Mouse (Mus musculus): ENCODE measurements at regions not wholly inside any gene's neighbourhood (a gene's known extent, or its start where the extent isn't known, plus 50 kb on each side); places are given as distances from the start of the nearest gene placed in this dataset.

DNA sequence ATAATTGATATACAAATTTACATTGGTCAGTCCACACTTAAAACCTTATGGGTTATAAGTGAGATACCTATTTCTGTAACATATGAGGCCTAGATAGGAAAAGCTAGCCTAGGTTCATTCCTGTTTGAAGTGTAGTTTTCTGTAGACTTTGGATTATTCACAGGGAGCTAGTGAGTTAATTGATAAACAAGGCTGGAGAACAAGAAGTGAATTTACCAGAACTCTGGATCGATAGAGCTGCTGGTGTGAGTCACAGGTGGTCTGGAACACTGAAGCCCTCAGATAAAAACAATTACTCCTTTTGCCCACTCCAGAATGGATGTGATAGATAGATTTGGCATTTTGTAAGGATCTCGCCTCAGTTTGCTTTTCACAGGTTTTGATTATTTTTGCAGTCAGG is 62.0 kb upstream of the Rtl1 start:
- DNase-seq (ENCODE audit: extremely low spot score, low spot score): no peak
- H3K9me3 ChIP-seq: no peaks in the 10 kb centered on the region
- H3K4me1 ChIP-seq: no peaks in the 10 kb centered on the region
- H3K27me3 ChIP-seq (ENCODE audit: poor library complexity, severe bottlenecking): no peaks in the 10 kb centered on the region
- no peak overlapping the region for H3K4me3 ChIP-seq
- H3K27ac ChIP-seq: no peak overlapping the region
- WGBS: 85% methylated on average over 2 of the region's 2 CpGs
- H3K36me3 ChIP-seq (replicated peaks): peaks cover 86% of the 10 kb centered on the region

DNA sequence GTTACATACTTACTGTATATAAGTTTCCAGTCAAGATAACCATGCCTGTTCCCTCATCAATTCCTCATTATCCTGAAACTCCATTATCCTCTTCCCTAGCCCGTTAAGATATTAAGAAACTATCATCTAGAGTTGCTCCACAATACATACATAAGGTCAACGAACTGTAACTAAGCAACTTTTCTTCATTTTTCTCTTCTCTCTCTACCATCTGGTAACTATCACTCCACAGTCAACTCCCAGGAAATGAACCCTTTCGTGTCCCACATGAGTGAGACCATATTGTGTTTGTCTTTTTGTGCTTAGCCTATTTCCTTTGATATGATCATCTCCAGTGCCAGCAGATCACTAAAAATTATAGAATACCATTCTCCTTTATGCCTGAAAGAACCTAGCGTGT is 74.6 kb upstream of the Rtl1 start:
- Histone ChIP-seq H3K4me1 (no peaks in the 10 kb centered on the region), H3K27ac (no peak overlapping the region), H3K27me3 (ENCODE audit: poor library complexity, severe bottlenecking) (no peaks in the 10 kb centered on the region), H3K4me3 (no peak overlapping the region), H3K36me3 (replicated peaks) (peaks cover 84% of the 10 kb centered on the region), H3K9me3 (no peaks in the 10 kb centered on the region)
- WGBS: 89% methylated on average over 4 of the region's 4 CpGs
- no peak for DNase-seq (ENCODE audit: extremely low spot score, low spot score)

DNA sequence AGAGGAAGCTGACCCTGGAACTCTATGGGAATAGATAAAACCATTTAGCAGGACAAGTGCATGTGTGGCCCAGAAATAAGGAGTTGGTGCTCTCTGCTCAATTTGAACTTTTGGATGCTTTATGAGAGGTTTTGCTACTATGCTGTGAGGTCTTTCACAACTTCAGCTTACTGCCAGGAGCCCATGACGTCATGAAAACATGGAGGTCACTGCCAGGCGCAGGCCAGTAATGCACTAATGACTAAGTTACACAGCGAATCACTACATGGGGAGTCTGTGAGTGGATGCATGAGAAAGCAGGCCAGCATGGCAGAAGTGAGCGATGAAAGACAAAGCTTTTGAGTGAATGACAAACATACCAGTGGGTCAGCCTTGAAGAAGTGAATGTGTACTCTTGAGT is 93.9 kb upstream of the Rtl1 start:
- Histone ChIP-seq H3K4me3 (no peak overlapping the region), H3K36me3 (replicated peaks) (peaks cover 97% of the 10 kb centered on the region), H3K27ac (no peak overlapping the region), H3K4me1 (no peaks in the 10 kb centered on the region), H3K27me3 (ENCODE audit: poor library complexity, severe bottlenecking) (no peaks in the 10 kb centered on the region), H3K9me3 (no peaks in the 10 kb centered on the region)
- WGBS: 93% methylated on average over 4 of the region's 4 CpGs
- DNase-seq (ENCODE audit: extremely low spot score, low spot score): no peak

DNA sequence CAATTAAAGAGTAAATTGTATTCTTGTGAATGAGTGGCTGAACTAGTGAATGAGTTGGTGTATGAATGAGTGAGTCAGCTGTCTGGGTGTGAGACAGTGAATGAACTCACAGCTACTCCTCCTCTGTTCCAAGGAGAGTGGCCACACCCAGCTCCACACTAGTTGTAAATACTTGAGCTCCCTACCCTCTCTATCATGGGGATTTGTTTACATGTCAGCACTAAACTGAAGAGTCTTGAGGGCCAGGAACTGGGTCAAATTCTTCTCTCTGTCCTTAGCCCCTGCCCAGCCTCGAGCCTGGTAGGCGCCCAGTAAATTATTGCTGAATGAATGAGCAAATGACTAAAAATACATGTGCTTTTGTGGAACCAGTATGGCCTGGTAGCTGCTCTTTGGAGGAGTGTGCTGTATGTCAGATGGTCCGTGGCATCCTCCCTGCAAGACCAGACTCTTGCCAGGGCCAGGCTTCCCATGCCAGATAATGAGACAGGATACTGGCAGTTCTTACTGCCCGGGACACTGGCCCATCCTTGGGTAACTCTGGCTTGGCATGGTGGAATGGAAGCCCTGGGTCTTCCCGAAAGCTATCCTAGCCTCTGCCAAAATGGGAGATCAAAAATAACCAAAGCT is 94.8 kb upstream of the Rtl1 start:
- DNase-seq (ENCODE audit: extremely low spot score, low spot score): no peak
- Histone ChIP-seq H3K36me3 (replicated peaks) (peaks cover 98% of the 10 kb centered on the region), H3K27me3 (ENCODE audit: poor library complexity, severe bottlenecking) (no peaks in the 10 kb centered on the region), H3K4me3 (no peak overlapping the region), H3K9me3 (no peaks in the 10 kb centered on the region), H3K27ac (no peak overlapping the region), H3K4me1 (no peaks in the 10 kb centered on the region)
- 91% methylated on average over 5 of the region's 5 CpGs for whole genome bisulfite sequencing

DNA sequence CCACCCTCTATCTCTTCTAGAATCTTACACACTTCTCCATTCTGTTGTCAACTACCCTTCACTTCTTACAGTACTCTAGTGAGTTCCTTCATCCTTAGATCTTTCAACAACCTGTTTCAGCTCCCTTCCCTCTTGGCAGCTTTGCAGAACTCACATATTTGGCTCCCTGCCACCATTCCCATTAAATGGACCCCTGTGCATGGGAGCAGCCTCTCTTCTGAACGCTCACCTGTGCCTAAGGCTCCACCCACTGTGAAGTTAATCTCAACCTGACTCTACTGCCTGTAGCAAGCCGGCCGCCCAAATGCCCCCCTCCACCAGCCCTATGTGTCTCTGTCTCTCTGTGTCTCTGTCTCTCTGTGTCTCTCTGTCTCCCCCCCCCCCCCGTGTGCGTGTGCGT is 106.7 kb upstream of the Rtl1 start:
- Histone ChIP-seq H3K27me3 (ENCODE audit: poor library complexity, severe bottlenecking) (no peaks in the 10 kb centered on the region), H3K36me3 (replicated peaks) (peaks cover 58% of the 10 kb centered on the region), H3K9me3 (no peaks in the 10 kb centered on the region), H3K4me3 (no peak overlapping the region), H3K27ac (no peak overlapping the region), H3K4me1 (no peaks in the 10 kb centered on the region)
- WGBS: 93% methylated on average over 6 of the region's 6 CpGs
- DNase-seq (ENCODE audit: extremely low spot score, low spot score): no peak

DNA sequence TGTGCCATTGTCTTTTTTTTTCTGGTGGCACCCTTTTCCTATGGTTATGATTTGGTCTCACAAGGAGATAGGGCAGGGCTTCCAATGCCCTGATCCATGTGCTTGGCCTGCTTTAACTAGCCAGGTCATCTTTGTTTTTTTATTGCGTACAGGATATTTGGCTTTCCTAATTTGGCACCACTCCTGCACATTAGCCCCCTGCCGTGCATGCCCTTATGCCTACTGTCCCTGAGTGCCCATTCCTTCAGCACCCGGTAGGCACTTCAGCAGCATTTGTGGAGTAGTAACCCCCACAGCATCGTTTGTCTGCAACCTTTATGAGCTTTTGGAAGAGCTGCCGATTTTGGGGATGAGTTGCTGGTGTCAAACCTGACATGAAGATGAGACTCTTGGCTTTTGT is 109.5 kb upstream of the Rtl1 start:
- H3K9me3 ChIP-seq: no peaks in the 10 kb centered on the region
- peaks cover 83% of the 10 kb centered on the region for H3K36me3 ChIP-seq (replicated peaks)
- WGBS: 95% methylated on average over 5 of the region's 5 CpGs
- no peak overlapping the region for H3K4me3 ChIP-seq
- H3K27me3 ChIP-seq (ENCODE audit: poor library complexity, severe bottlenecking): no peaks in the 10 kb centered on the region
- H3K27ac ChIP-seq: no peak overlapping the region
- no peak for DNase-seq (ENCODE audit: extremely low spot score, low spot score)
- H3K4me1 ChIP-seq: no peaks in the 10 kb centered on the region

DNA sequence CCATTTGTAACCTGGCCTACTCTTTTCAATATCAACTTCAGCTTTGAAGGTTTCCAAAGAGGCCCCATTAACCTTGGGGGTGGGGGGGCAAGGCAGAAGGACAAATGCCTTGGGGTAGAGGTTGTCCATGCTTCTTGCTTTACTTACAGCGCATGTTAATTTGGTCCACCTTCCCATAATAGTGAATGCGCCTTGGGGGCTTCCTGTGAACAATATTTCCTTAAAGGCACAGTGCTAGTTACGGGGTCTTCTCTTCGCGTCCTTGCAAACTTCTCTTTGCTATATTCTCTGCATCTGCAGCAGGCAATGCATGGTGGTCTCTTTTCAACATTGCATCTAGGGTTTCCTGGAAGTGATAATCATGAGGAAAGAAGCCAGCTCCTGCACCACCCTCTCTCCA is 111.3 kb upstream of the Rtl1 start:
- Histone ChIP-seq H3K36me3 (replicated peaks) (peaks cover 94% of the 10 kb centered on the region), H3K4me1 (no peaks in the 10 kb centered on the region), H3K27me3 (ENCODE audit: poor library complexity, severe bottlenecking) (no peaks in the 10 kb centered on the region), H3K9me3 (no peaks in the 10 kb centered on the region), H3K27ac (no peak overlapping the region), H3K4me3 (no peak overlapping the region)
- WGBS: 95% methylated on average over 5 of the region's 5 CpGs
- DNase-seq (ENCODE audit: extremely low spot score, low spot score): peak; percentile 12

DNA sequence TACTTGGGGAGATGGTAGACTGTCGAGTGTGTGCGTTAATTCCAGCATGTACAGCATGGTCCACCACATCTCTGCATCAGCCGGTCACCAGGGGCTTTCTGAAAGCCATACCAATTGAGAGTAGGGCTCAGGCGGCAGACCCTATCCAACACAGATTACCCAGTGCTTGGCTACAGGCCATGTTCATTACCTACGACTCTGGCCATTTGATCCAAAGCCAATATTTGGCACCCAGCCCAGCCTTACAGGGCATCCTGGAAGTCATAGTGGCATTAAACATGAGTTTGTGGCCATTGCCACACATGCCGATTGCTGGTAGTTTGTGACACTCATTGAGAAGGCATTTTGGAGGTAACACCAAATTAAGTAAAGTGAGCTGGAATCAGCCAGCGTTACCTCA is 111.8 kb upstream of the Rtl1 start:
- Histone ChIP-seq H3K4me3 (no peak overlapping the region), H3K27ac (no peak overlapping the region), H3K27me3 (ENCODE audit: poor library complexity, severe bottlenecking) (no peaks in the 10 kb centered on the region), H3K9me3 (no peaks in the 10 kb centered on the region), H3K4me1 (no peaks in the 10 kb centered on the region), H3K36me3 (replicated peaks) (peaks cover 96% of the 10 kb centered on the region)
- WGBS: 96% methylated on average over 7 of the region's 7 CpGs
- DNase-seq (ENCODE audit: extremely low spot score, low spot score): peak; percentile 9

DNA sequence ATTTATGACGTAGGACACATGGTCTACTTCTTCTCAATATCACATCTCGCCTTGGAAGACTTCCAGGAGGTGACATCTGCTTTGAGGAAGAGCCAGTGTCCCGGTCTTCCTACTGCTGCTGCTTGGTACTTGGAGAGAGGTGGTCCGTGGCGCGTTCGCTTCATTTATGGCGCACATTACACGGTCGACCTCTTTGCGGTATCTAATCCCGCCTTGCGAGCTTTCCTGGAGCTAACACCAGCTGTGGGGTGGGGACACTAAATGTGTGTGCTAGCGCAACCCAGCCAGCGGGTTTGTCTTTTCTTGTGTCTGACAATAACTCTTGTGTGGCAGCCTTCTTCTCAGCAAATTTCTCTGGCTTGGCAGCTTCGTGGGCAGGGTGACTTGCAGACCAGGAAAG is 112.3 kb upstream of the Rtl1 start:
- H3K4me3 ChIP-seq: no peak overlapping the region
- 96% methylated on average over 16 of the region's 16 CpGs for WGBS
- no peaks in the 10 kb centered on the region for H3K9me3 ChIP-seq
- DNase-seq (ENCODE audit: extremely low spot score, low spot score): peak; percentile 3
- no peak overlapping the region for H3K27ac ChIP-seq
- H3K4me1 ChIP-seq: no peaks in the 10 kb centered on the region
- H3K27me3 ChIP-seq (ENCODE audit: poor library complexity, severe bottlenecking): no peaks in the 10 kb centered on the region
- H3K36me3 ChIP-seq (replicated peaks): peaks cover 97% of the 10 kb centered on the region

DNA sequence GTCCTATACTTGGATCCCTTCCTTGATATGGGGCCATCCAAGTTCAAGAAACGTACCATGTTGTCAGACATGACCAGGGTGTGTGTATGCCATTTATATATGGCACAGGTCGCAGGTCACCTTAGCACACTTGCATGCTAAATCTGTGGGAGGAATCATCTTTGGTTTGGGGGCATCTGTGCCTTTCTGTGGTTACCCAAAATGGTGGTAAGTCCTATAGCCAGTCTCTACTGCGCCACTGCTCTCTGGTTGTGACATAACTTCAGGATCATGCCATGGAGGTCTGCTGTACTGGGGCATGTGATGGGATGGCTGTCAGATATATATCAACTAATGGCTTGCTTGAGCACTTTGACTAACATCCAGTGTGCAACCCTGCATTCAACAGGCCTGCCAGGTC is 112.9 kb upstream of the Rtl1 start:
- peaks cover 100% of the 10 kb centered on the region for H3K36me3 ChIP-seq (replicated peaks)
- no peaks in the 10 kb centered on the region for H3K9me3 ChIP-seq
- peak; percentile 10 for DNase-seq (ENCODE audit: extremely low spot score, low spot score)
- 94% methylated on average over 3 of the region's 3 CpGs for WGBS
- no peak overlapping the region for H3K4me3 ChIP-seq
- H3K4me1 ChIP-seq: no peaks in the 10 kb centered on the region
- no peaks in the 10 kb centered on the region for H3K27me3 ChIP-seq (ENCODE audit: poor library complexity, severe bottlenecking)
- H3K27ac ChIP-seq: no peak overlapping the region

DNA sequence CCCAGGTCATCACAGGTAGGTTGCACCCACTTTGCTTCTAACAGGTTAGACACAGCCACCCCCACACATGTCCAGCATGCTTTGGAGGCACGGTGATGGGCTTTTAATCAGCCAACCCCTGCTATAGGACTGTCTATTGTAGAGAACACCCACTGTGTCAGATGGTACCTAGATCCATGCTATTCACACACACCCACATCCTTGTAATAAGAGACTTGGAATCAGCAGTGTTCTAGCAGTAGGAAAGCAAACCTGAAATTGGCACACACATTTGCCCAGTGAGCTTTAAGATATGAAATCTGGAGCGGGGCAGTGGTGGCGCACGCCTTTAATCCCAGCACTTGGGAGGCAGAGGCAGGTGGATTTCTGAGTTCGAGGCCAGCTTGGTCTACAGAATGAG is 113.9 kb upstream of the Rtl1 start:
- Histone ChIP-seq H3K36me3 (replicated peaks) (peaks cover 100% of the 10 kb centered on the region), H3K27me3 (ENCODE audit: poor library complexity, severe bottlenecking) (no peaks in the 10 kb centered on the region), H3K4me1 (no peaks in the 10 kb centered on the region), H3K9me3 (no peaks in the 10 kb centered on the region), H3K4me3 (no peak overlapping the region), H3K27ac (no peak overlapping the region)
- peak; percentile 11 for DNase-seq (ENCODE audit: extremely low spot score, low spot score)
- WGBS: 93% methylated on average over 5 of the region's 5 CpGs

DNA sequence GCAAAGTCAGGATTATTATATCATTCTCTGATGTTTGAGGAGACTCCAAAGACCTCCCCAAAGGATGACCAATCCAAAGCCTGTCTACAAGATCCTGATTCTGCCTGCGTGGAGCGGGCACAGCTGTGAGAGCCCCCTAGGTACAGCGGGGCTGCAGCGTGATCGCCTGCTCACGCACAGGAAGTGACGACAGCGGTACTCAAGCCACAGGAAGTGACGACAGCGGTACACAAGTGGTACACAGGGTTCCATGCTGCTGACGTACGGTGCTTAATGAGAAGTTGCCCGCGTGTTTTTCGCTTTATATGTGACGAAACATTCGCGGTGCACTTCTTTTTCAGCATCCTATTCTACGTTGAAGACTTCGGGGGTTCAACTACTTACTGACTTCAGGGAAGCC is 116.9 kb upstream of the Rtl1 start:
- WGBS: 97% methylated on average over 20 of the region's 20 CpGs

DNA sequence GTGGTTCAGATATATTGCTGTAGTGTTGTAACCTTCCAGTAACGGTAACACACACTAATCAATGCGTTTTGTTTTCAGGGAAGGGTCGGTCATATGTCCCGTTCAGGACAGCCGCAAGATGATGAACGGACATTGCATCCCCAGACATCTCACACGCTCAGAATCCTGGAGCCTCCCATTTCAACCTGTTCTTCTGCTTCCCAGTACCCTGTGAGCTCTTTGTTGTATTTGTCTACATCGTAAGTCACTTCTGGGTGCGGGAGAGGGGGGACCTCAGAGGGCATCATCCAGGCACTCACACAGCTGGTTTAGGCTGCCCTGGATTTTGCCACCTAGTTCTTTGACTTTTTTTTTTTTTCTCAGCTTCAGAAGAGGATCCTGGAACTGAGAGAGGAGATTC is 117.9 kb upstream of the Rtl1 start:
- Histone ChIP-seq H3K9me3 (no peaks in the 10 kb centered on the region), H3K27ac (no peak overlapping the region), H3K27me3 (ENCODE audit: poor library complexity, severe bottlenecking) (no peaks in the 10 kb centered on the region), H3K4me3 (no peak overlapping the region), H3K4me1 (no peaks in the 10 kb centered on the region), H3K36me3 (replicated peaks) (peaks cover 99% of the 10 kb centered on the region)
- DNase-seq (ENCODE audit: extremely low spot score, low spot score): no peak
- 94% methylated on average over 9 of the region's 9 CpGs for WGBS

More for the DNA sequence above, 116.9 kb upstream of the Rtl1 start:
- Histone ChIP-seq H3K9me3 (no peaks in the 10 kb centered on the region), H3K27me3 (ENCODE audit: poor library complexity, severe bottlenecking) (no peaks in the 10 kb centered on the region), H3K4me3 (no peak overlapping the region), H3K27ac (no peak overlapping the region), H3K4me1 (no peaks in the 10 kb centered on the region), H3K36me3 (replicated peaks) (peaks cover 99% of the 10 kb centered on the region)
- no peak for DNase-seq (ENCODE audit: extremely low spot score, low spot score)

DNA sequence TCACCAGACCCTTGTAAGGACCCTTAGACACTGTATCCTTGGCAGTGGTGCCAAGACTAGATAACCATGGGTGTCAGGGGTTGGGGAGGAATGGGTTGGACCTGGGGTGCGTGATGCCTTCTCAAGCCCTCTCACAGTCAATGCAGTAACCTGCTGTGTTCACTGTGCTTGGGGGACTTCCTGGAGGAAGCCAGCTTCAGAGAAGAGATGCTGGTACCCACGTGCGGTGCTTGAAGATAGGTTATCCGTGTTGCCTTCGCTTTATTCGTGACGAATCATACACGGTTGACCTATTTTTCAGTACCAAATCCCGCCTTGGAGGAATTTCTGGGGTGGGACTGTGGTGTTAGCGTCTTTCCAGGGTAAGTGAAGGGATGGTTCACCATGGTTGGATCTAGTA is 138.1 kb upstream of the Rtl1 start:
- no peak overlapping the region for H3K27ac ChIP-seq
- no peaks in the 10 kb centered on the region for H3K27me3 ChIP-seq (ENCODE audit: poor library complexity, severe bottlenecking)
- H3K9me3 ChIP-seq: no peaks in the 10 kb centered on the region
- H3K4me1 ChIP-seq: peaks cover 3% of the 10 kb centered on the region; the same call in 1 of the 2 replicates
- H3K36me3 ChIP-seq (replicated peaks): peaks cover 95% of the 10 kb centered on the region
- 96% methylated on average over 10 of the region's 10 CpGs for WGBS
- no peak for DNase-seq (ENCODE audit: extremely low spot score, low spot score)
- H3K4me3 ChIP-seq: no peak overlapping the region

Data from forebrain, embryonic 10.5 days (tissue).